Mouse (Mus musculus): ENCODE results near the gene 5730596B20Rik. TPM values are rescaled to one million over a fixed set of nuclear protein-coding genes. Genes with fewer than 3 reads are reported as not detected.

5730596B20Rik gene
- total RNA-seq, 1 experiment from 2014 or later: not detected

- no peak for ATAC-seq (replicated peaks in 1 of 2; ENCODE audit: insufficient read depth in 1 of 2, low FRiP score in 2 of 2, low TSS enrichment in 1 of 2, low read depth in 1 of 2, poor library complexity in 2 of 2, severe bottlenecking in 2 of 2)
Observed at GRCm38 (mm10) chr6:52160511-52161335, 16.6 kb upstream of the 5730596B20Rik start.

- ATAC-seq (replicated peaks in 1 of 2; ENCODE audit: insufficient read depth in 1 of 2, low FRiP score in 2 of 2, low TSS enrichment in 1 of 2, low read depth in 1 of 2, poor library complexity in 2 of 2, severe bottlenecking in 2 of 2): no peak
Observed at GRCm38 (mm10) chr6:52161336-52162092, 15.8 kb upstream of the 5730596B20Rik start.

- ATAC-seq (replicated peaks in 1 of 2; ENCODE audit: insufficient read depth in 1 of 2, low FRiP score in 2 of 2, low TSS enrichment in 1 of 2, low read depth in 1 of 2, poor library complexity in 2 of 2, severe bottlenecking in 2 of 2): no peak
Observed at GRCm38 (mm10) chr6:52162093-52162380, 15.3 kb upstream of the 5730596B20Rik start.

GRCm38 (mm10) chr6:52162611-52163365 is 14.5 kb upstream of the 5730596B20Rik start:
- ATAC-seq (replicated peaks in 1 of 2; ENCODE audit: insufficient read depth in 1 of 2, low FRiP score in 2 of 2, low TSS enrichment in 1 of 2, low read depth in 1 of 2, poor library complexity in 2 of 2, severe bottlenecking in 2 of 2): no peak

GRCm38 (mm10) chr6:52163366-52164031 is 13.8 kb upstream of the 5730596B20Rik start:
- no peak for ATAC-seq (replicated peaks in 1 of 2; ENCODE audit: insufficient read depth in 1 of 2, low FRiP score in 2 of 2, low TSS enrichment in 1 of 2, low read depth in 1 of 2, poor library complexity in 2 of 2, severe bottlenecking in 2 of 2)

GRCm38 (mm10) chr6:52164051-52164625 is 13.2 kb upstream of the 5730596B20Rik start:
- ATAC-seq (replicated peaks in 1 of 2; ENCODE audit: insufficient read depth in 1 of 2, low FRiP score in 2 of 2, low TSS enrichment in 1 of 2, low read depth in 1 of 2, poor library complexity in 2 of 2, severe bottlenecking in 2 of 2): no peak

- ATAC-seq (replicated peaks in 1 of 2; ENCODE audit: insufficient read depth in 1 of 2, low FRiP score in 2 of 2, low TSS enrichment in 1 of 2, low read depth in 1 of 2, poor library complexity in 2 of 2, severe bottlenecking in 2 of 2): no peak
Observed at GRCm38 (mm10) chr6:52164626-52165440, 12.5 kb upstream of the 5730596B20Rik start, which contains the start of gene Hoxa2. TSS of gene Hoxa2 (minus strand) at chr6:52164831.

GRCm38 (mm10) chr6:52165441-52166370 is 11.6 kb upstream of the 5730596B20Rik start:
- ATAC-seq (replicated peaks in 1 of 2; ENCODE audit: insufficient read depth in 1 of 2, low FRiP score in 2 of 2, low TSS enrichment in 1 of 2, low read depth in 1 of 2, poor library complexity in 2 of 2, severe bottlenecking in 2 of 2): no peak

- no peak for ATAC-seq (replicated peaks in 1 of 2; ENCODE audit: insufficient read depth in 1 of 2, low FRiP score in 2 of 2, low TSS enrichment in 1 of 2, low read depth in 1 of 2, poor library complexity in 2 of 2, severe bottlenecking in 2 of 2)
Observed at GRCm38 (mm10) chr6:52166431-52167077, 10.7 kb upstream of the 5730596B20Rik start.

GRCm38 (mm10) chr6:52167176-52167575 is 10.1 kb upstream of the 5730596B20Rik start:
- ATAC-seq (replicated peaks in 1 of 2; ENCODE audit: insufficient read depth in 1 of 2, low FRiP score in 2 of 2, low TSS enrichment in 1 of 2, low read depth in 1 of 2, poor library complexity in 2 of 2, severe bottlenecking in 2 of 2): no peak

GRCm38 (mm10) chr6:52167736-52168161 is 9.5 kb upstream of the 5730596B20Rik start:
- no peak for ATAC-seq (replicated peaks in 1 of 2; ENCODE audit: insufficient read depth in 1 of 2, low FRiP score in 2 of 2, low TSS enrichment in 1 of 2, low read depth in 1 of 2, poor library complexity in 2 of 2, severe bottlenecking in 2 of 2)

- ATAC-seq (replicated peaks in 1 of 2; ENCODE audit: insufficient read depth in 1 of 2, low FRiP score in 2 of 2, low TSS enrichment in 1 of 2, low read depth in 1 of 2, poor library complexity in 2 of 2, severe bottlenecking in 2 of 2): no peak
Observed at GRCm38 (mm10) chr6:52168191-52169055, 8.9 kb upstream of the 5730596B20Rik start.

- no peak for ATAC-seq (replicated peaks in 1 of 2; ENCODE audit: insufficient read depth in 1 of 2, low FRiP score in 2 of 2, low TSS enrichment in 1 of 2, low read depth in 1 of 2, poor library complexity in 2 of 2, severe bottlenecking in 2 of 2)
Observed at GRCm38 (mm10) chr6:52169499-52170165, 7.7 kb upstream of the 5730596B20Rik start.

Measured in hematopoietic stem cell, adult 5-6 weeks (primary cell).